ENCODE assay signal across 19 mouse cellular contexts in genomic region chr13:5515552-5515951, GRCm38 (mm10).
DNase-seq lines count a peak whose midpoint lies in the region; ATAC-seq and TF ChIP-seq lines count a peak whose summit lies in the region.
"Had no signal": no experiment of that assay in that cellular context is flagged by ENCODE, and none has a peak within 500 bp of the region (broad histone marks: within the 10 kb centered on the region; RNA-seq: fewer than 3 reads in every experiment).

No protein-coding gene starts in this region.

- no peak for TF ChIP-seq EP300 in lung, postnatal 0 days (IDR thresholded peaks at IDR 0.05)

- no peaks in the 10 kb centered on the region for H3K27me3 ChIP-seq in cerebellum, adult 2 months (ENCODE audit: control insufficient read depth, insufficient read depth, low read length)
- no peaks in the 10 kb centered on the region for H3K27me3 ChIP-seq in hindbrain, embryonic 14.5 days (ENCODE audit: control insufficient read depth, insufficient read depth, low read length)
- H3K27me3 ChIP-seq in hindbrain, embryonic 12.5 days = no peaks in the 10 kb centered on the region
- H3K27me3 ChIP-seq in lung, postnatal 0 days (replicated peaks; ENCODE audit: insufficient read depth, low read length) = no peaks in the 10 kb centered on the region
- H3K27me3 ChIP-seq: CH12.LX; limb, embryonic 15.5 days; megakaryocyte, embryonic 14.5 days; stomach, embryonic 15.5 days had no signal

- no peaks in the 10 kb centered on the region for H3K9me3 ChIP-seq in hindbrain, embryonic 14.5 days (ENCODE audit: control insufficient read depth, low read length)
- H3K9me3 ChIP-seq in hindbrain, embryonic 12.5 days (replicated peaks) = no peaks in the 10 kb centered on the region
- no peaks in the 10 kb centered on the region for H3K9me3 ChIP-seq in lung, postnatal 0 days (ENCODE audit: low read length)
- H3K9me3 ChIP-seq: limb, embryonic 15.5 days; megakaryocyte, embryonic 14.5 days; stomach, embryonic 15.5 days had no signal

- no peak overlapping the region for H3K4me3 ChIP-seq in cerebellum, adult 2 months (replicated peaks; ENCODE audit: insufficient read depth, low read depth, low read length)
- no peak overlapping the region for H3K4me3 ChIP-seq in hindbrain, embryonic 14.5 days (replicated peaks; ENCODE audit: low read length)
- H3K4me3 ChIP-seq in hindbrain, embryonic 12.5 days = no peak overlapping the region
- no peak overlapping the region for H3K4me3 ChIP-seq in lung, postnatal 0 days (ENCODE audit: low read depth, low read length)
- H3K4me3 ChIP-seq: gastrocnemius, adult 2 months; heart, adult 2 months; left cerebral cortex, adult 2 months; limb, embryonic 15.5 days; megakaryocyte, embryonic 14.5 days; stomach, embryonic 15.5 days had no signal

- no peaks in the 10 kb centered on the region for H3K4me1 ChIP-seq in cerebellum, adult 2 months (ENCODE audit: control insufficient read depth, insufficient read depth, low read length)
- H3K4me1 ChIP-seq in hindbrain, embryonic 14.5 days (replicated peaks; ENCODE audit: control insufficient read depth, insufficient read depth, low read length) = no peaks in the 10 kb centered on the region
- H3K4me1 ChIP-seq in hindbrain, embryonic 12.5 days = no peaks in the 10 kb centered on the region
- H3K4me1 ChIP-seq in lung, postnatal 0 days (ENCODE audit: insufficient read depth, low read depth, low read length) = no peaks in the 10 kb centered on the region
- H3K4me1 ChIP-seq: limb, embryonic 15.5 days; stomach, embryonic 15.5 days had no signal

- H3K4me2 ChIP-seq in hindbrain, embryonic 14.5 days (replicated peaks) = no peak overlapping the region
- H3K4me2 ChIP-seq in hindbrain, embryonic 12.5 days (replicated peaks) = no peak overlapping the region
- H3K4me2 ChIP-seq in lung, postnatal 0 days (replicated peaks; ENCODE audit: low read depth, low read length) = no peak overlapping the region
- H3K4me2 ChIP-seq: limb, embryonic 15.5 days; stomach, embryonic 15.5 days had no signal

- ATAC-seq in hindbrain, embryonic 14.5 days (ENCODE audit: low FRiP score) = no peak
- ATAC-seq in hindbrain, embryonic 12.5 days (ENCODE audit: low FRiP score) = no peak
- ATAC-seq in lung, postnatal 0 days = no peak
- ATAC-seq: activated CD4-positive, CD25-positive, alpha-beta regulatory T cell, adult 4 months had no signal

- TF ChIP-seq POLR2A in cerebellum, adult 2 months (IDR thresholded peaks at IDR 0.05; ENCODE audit: borderline replicate concordance, insufficient read depth, low read length) = no peak

- H3K27ac ChIP-seq in cerebellum, adult 2 months (ENCODE audit: insufficient read depth, low read length) = no peak overlapping the region
- no peak overlapping the region for H3K27ac ChIP-seq in hindbrain, embryonic 14.5 days
- H3K27ac ChIP-seq in hindbrain, embryonic 12.5 days = no peak overlapping the region
- H3K27ac ChIP-seq in lung, postnatal 0 days (ENCODE audit: low read length) = no peak overlapping the region
- H3K27ac ChIP-seq: gastrocnemius, adult 2 months; heart, adult 2 months; left cerebral cortex, adult 2 months; limb, embryonic 15.5 days; stomach, embryonic 15.5 days had no signal

- DNase-seq in cerebellum, adult 2 months = peak; percentile 7 to 22
- no peak for DNase-seq in cerebellum, adult 9-11 months
- peak; percentile 30 for DNase-seq in hindbrain, embryonic 14.5 days (ENCODE audit: low spot score)
- DNase-seq in lung, postnatal 0 days (ENCODE audit: low spot score) = peak; percentile 52
- DNase-seq in lung, postnatal 14 days = no peak
- DNase-seq in gonadal fat pad, adult 2 months (ENCODE audit: low read depth) = peak; percentile 10
- DNase-seq in Muller cell, postnatal 12 days (ENCODE audit: inconsistent ontology term) = no peak
- DNase-seq: cerebellum, adult 11-12 months; gastrocnemius, adult 2 months; heart, adult 2 months; lung, adult 18-20 months; spleen, adult 18-20 months had no signal

- no peak for TF ChIP-seq CTCF in cerebellum, adult 2 months (IDR thresholded peaks at IDR 0.05; ENCODE audit: borderline replicate concordance, insufficient read depth, low read depth, low read length)
- no peak for TF ChIP-seq CTCF in lung, postnatal 0 days (IDR thresholded peaks at IDR 0.05)

- H3K36me3 ChIP-seq in hindbrain, embryonic 14.5 days (replicated peaks; ENCODE audit: control insufficient read depth, insufficient read depth) = no peaks in the 10 kb centered on the region
- no peaks in the 10 kb centered on the region for H3K36me3 ChIP-seq in hindbrain, embryonic 12.5 days
- no peaks in the 10 kb centered on the region for H3K36me3 ChIP-seq in lung, postnatal 0 days (ENCODE audit: insufficient read depth, low read length)
- H3K36me3 ChIP-seq: limb, embryonic 15.5 days; stomach, embryonic 15.5 days had no signal

- 32% methylated on average over 2 of the region's 2 CpGs for WGBS in cerebellum, adult 2 months
- 75% methylated on average over 2 of the region's 2 CpGs for WGBS in hindbrain, embryonic 14.5 days
- WGBS in hindbrain, embryonic 12.5 days = 78% methylated on average over 2 of the region's 2 CpGs
- WGBS in lung, postnatal 0 days = 53% methylated on average over 2 of the region's 2 CpGs

- H3K9ac ChIP-seq in hindbrain, embryonic 14.5 days = no peak overlapping the region
- no peak overlapping the region for H3K9ac ChIP-seq in hindbrain, embryonic 12.5 days
- no peak overlapping the region for H3K9ac ChIP-seq in lung, postnatal 0 days (replicated peaks; ENCODE audit: low read depth)
- H3K9ac ChIP-seq: limb, embryonic 15.5 days; stomach, embryonic 15.5 days had no signal

Comparison
In these comparisons a context has a peak if more than half of its experiments do, and no peak if none do; other contexts are left out.
1. DNase-seq: peak in cerebellum, adult 2 months (2 of 2), hindbrain, embryonic 14.5 days (single experiment), lung, postnatal 0 days (single experiment) and gonadal fat pad, adult 2 months (single experiment); none in cerebellum, adult 9-11 months (single experiment), lung, postnatal 14 days (single experiment) and Muller cell, postnatal 12 days (single experiment).